Mouse (Mus musculus) heart, embryonic 10.5 days (tissue): ENCODE measurements at regions not wholly inside any gene's neighbourhood (a gene's known extent, or its start where the extent isn't known, plus 50 kb on each side); places are given as distances from the start of the nearest gene placed in this dataset.

ENCODE experiments used
- DNase-seq: peaks from one replicate; pipeline ENCODE4 v3.0.0-alpha.2; 2017; ENCODE audit warnings: low spot score
- H3K27ac ChIP-seq: fragments of 300-500 bp; sonication (generic); 2 replicates; pipeline ENCODE4 v1.5.1; 2016; ENCODE audit warnings: mild to moderate bottlenecking
- H3K27me3 ChIP-seq: fragments of 300-500 bp; sonication (generic); 2 replicates; pipeline ENCODE4 v1.6.1; 2016; ENCODE audit warnings: mild to moderate bottlenecking; ENCODE audit not compliant: poor library complexity, insufficient read depth, severe bottlenecking
- H3K36me3 ChIP-seq: fragments of 300-500 bp; sonication (generic); 2 replicates; pipeline ENCODE4 v1.6.1; 2016; ENCODE audit warnings: mild to moderate bottlenecking, moderate library complexity
- H3K4me1 ChIP-seq: fragments of 300-500 bp; sonication (generic); 2 replicates; pipeline ENCODE4 v1.6.1; 2016; ENCODE audit warnings: mild to moderate bottlenecking
- H3K4me3 ChIP-seq: fragments of 300-500 bp; sonication (generic); 2 replicates; pipeline ENCODE4 v1.5.1; 2016; ENCODE audit warnings: mild to moderate bottlenecking, moderate library complexity
- H3K9me3 ChIP-seq: fragments of 300-500 bp; sonication (generic); 2 replicates; pipeline ENCODE4 v1.6.1; 2016; ENCODE audit warnings: mild to moderate bottlenecking, moderate library complexity
- WGBS: fragments of 180-500 bp; shearing (Covaris S2); methylation state at CpG from one replicate; pipeline ENCODE4 v1.1.7; 2016; 5-methylcytosine and 5-hydroxymethylcytosine counted together

- H3K9me3 ChIP-seq, result no peaks in the 10 kb centered on the region
- H3K4me1 ChIP-seq, result no peaks in the 10 kb centered on the region
- DNase-seq, result no peak
- H3K27ac ChIP-seq, result no peak overlapping the region
- no peaks in the 10 kb centered on the region for H3K36me3 ChIP-seq
- H3K27me3 ChIP-seq, result no peaks in the 10 kb centered on the region
- WGBS, result 92% methylated on average over 12 of the region's 12 CpGs
- no peak overlapping the region for H3K4me3 ChIP-seq
Observed at GRCm38 (mm10) chr17:51362271-51362670, 183.1 kb upstream of the Tbc1d5 start.

- no peak for DNase-seq
- H3K4me3 ChIP-seq, result no peak overlapping the region
- H3K27ac ChIP-seq, result no peak overlapping the region
- H3K9me3 ChIP-seq, result no peaks in the 10 kb centered on the region
- no peaks in the 10 kb centered on the region for H3K27me3 ChIP-seq
- 59% methylated on average over 4 of the region's 4 CpGs for WGBS
- no peaks in the 10 kb centered on the region for H3K36me3 ChIP-seq
- no peaks in the 10 kb centered on the region for H3K4me1 ChIP-seq
Observed at GRCm38 (mm10) chr17:51358362-51358739, 179.2 kb upstream of the Tbc1d5 start.

GRCm38 (mm10) chr17:51357690-51358361 lies 178.7 kb upstream of the Tbc1d5 start:
- WGBS, result 73% methylated on average over 5 of the region's 5 CpGs
- H3K9me3 ChIP-seq, result no peaks in the 10 kb centered on the region
- DNase-seq, result no peak
- H3K4me1 ChIP-seq, result no peaks in the 10 kb centered on the region
- H3K36me3 ChIP-seq, result no peaks in the 10 kb centered on the region
- H3K27me3 ChIP-seq, result no peaks in the 10 kb centered on the region
- H3K27ac ChIP-seq, result no peak overlapping the region
- no peak overlapping the region for H3K4me3 ChIP-seq

- Histone ChIP-seq H3K4me3 (no peak overlapping the region), H3K9me3 (no peaks in the 10 kb centered on the region), H3K36me3 (no peaks in the 10 kb centered on the region), H3K27me3 (no peaks in the 10 kb centered on the region), H3K27ac (no peak overlapping the region), H3K4me1 (no peaks in the 10 kb centered on the region)
- no peak for DNase-seq
- 82% methylated on average over 8 of the region's 8 CpGs for whole genome bisulfite sequencing
Observed at GRCm38 (mm10) chr17:51356447-51356846, 177.3 kb upstream of the Tbc1d5 start.

- no peaks in the 10 kb centered on the region for H3K4me1 ChIP-seq
- no peak overlapping the region for H3K27ac ChIP-seq
- DNase-seq, result no peak
- no peaks in the 10 kb centered on the region for H3K27me3 ChIP-seq
- no peaks in the 10 kb centered on the region for H3K36me3 ChIP-seq
- WGBS, result 79% methylated on average over 7 of the region's 7 CpGs
- no peaks in the 10 kb centered on the region for H3K9me3 ChIP-seq
- no peak overlapping the region for H3K4me3 ChIP-seq
Observed at GRCm38 (mm10) chr17:51321868-51322267, 142.7 kb upstream of the Tbc1d5 start.

GRCm38 (mm10) chr17:51321025-51321424 lies 141.9 kb upstream of the Tbc1d5 start:
- no peak overlapping the region for H3K27ac ChIP-seq
- H3K9me3 ChIP-seq, result no peaks in the 10 kb centered on the region
- H3K4me3 ChIP-seq, result no peak overlapping the region
- WGBS, result 77% methylated on average over 5 of the region's 5 CpGs
- no peaks in the 10 kb centered on the region for H3K27me3 ChIP-seq
- no peaks in the 10 kb centered on the region for H3K4me1 ChIP-seq
- DNase-seq, result no peak
- H3K36me3 ChIP-seq, result no peaks in the 10 kb centered on the region

GRCm38 (mm10) chr17:51304964-51305363 lies 125.8 kb upstream of the Tbc1d5 start:
- WGBS, result 52% methylated on average over 14 of the region's 14 CpGs
- DNase-seq, result no peak
- H3K4me3 ChIP-seq, result no peak overlapping the region

GRCm38 (mm10) chr17:51290741-51291140 lies 111.6 kb upstream of the Tbc1d5 start:
- Histone ChIP-seq H3K4me3 (no peak overlapping the region), H3K4me1 (no peaks in the 10 kb centered on the region), H3K27ac (no peak overlapping the region), H3K27me3 (no peaks in the 10 kb centered on the region), H3K36me3 (no peaks in the 10 kb centered on the region), H3K9me3 (no peaks in the 10 kb centered on the region)
- WGBS, result 84% methylated on average over 1 of the region's 1 CpGs
- no peak for DNase-seq

More at GRCm38 (mm10) chr17:51304964-51305363, 125.8 kb upstream of the Tbc1d5 start:
- H3K9me3 ChIP-seq, result no peaks in the 10 kb centered on the region
- no peak overlapping the region for H3K27ac ChIP-seq
- no peaks in the 10 kb centered on the region for H3K36me3 ChIP-seq
- H3K27me3 ChIP-seq, result no peaks in the 10 kb centered on the region
- H3K4me1 ChIP-seq, result no peaks in the 10 kb centered on the region

- DNase-seq, result no peak
- Histone ChIP-seq H3K27me3 (no peaks in the 10 kb centered on the region), H3K36me3 (no peaks in the 10 kb centered on the region), H3K4me1 (no peaks in the 10 kb centered on the region), H3K9me3 (no peaks in the 10 kb centered on the region), H3K4me3 (no peak overlapping the region), H3K27ac (no peak overlapping the region)
- WGBS, result 76% methylated on average over 7 of the region's 7 CpGs
Observed at GRCm38 (mm10) chr17:51288751-51289150, 109.6 kb upstream of the Tbc1d5 start.

- Histone ChIP-seq H3K4me1 (no peaks in the 10 kb centered on the region), H3K27me3 (no peaks in the 10 kb centered on the region), H3K36me3 (no peaks in the 10 kb centered on the region), H3K27ac (no peak overlapping the region), H3K9me3 (no peaks in the 10 kb centered on the region), H3K4me3 (no peak overlapping the region)
- WGBS, result 82% methylated on average over 8 of the region's 8 CpGs
- DNase-seq, result no peak
Observed at GRCm38 (mm10) chr17:51287878-51288277, 108.7 kb upstream of the Tbc1d5 start.

GRCm38 (mm10) chr17:51285362-51285761 lies 106.2 kb upstream of the Tbc1d5 start:
- H3K9me3 ChIP-seq, result no peaks in the 10 kb centered on the region
- no peak overlapping the region for H3K27ac ChIP-seq
- no peak overlapping the region for H3K4me3 ChIP-seq
- H3K36me3 ChIP-seq, result no peaks in the 10 kb centered on the region
- no peaks in the 10 kb centered on the region for H3K27me3 ChIP-seq
- no peak for DNase-seq
- WGBS, result 77% methylated on average over 5 of the region's 5 CpGs
- H3K4me1 ChIP-seq, result no peaks in the 10 kb centered on the region

- Histone ChIP-seq H3K4me1 (no peaks in the 10 kb centered on the region), H3K27me3 (no peaks in the 10 kb centered on the region), H3K36me3 (no peaks in the 10 kb centered on the region), H3K9me3 (no peaks in the 10 kb centered on the region), H3K27ac (no peak overlapping the region), H3K4me3 (no peak overlapping the region)
- WGBS, result 79% methylated on average over 7 of the region's 7 CpGs
- DNase-seq, result no peak
Observed at GRCm38 (mm10) chr17:51278771-51279170, 99.6 kb upstream of the Tbc1d5 start.

GRCm38 (mm10) chr17:51278094-51278493 lies 98.9 kb upstream of the Tbc1d5 start:
- WGBS, result 67% methylated on average over 2 of the region's 2 CpGs
- Histone ChIP-seq H3K4me3 (no peak overlapping the region), H3K27ac (no peak overlapping the region), H3K27me3 (no peaks in the 10 kb centered on the region), H3K36me3 (no peaks in the 10 kb centered on the region), H3K9me3 (no peaks in the 10 kb centered on the region), H3K4me1 (no peaks in the 10 kb centered on the region)
- no peak for DNase-seq

- Histone ChIP-seq H3K36me3 (no peaks in the 10 kb centered on the region), H3K9me3 (no peaks in the 10 kb centered on the region)
- DNase-seq, result no peak
Observed at GRCm38 (mm10) chr17:51277161-51277560, 98.0 kb upstream of the Tbc1d5 start.

More at GRCm38 (mm10) chr17:51277161-51277560, 98.0 kb upstream of the Tbc1d5 start:
- no peaks in the 10 kb centered on the region for H3K4me1 ChIP-seq
- H3K27ac ChIP-seq, result no peak overlapping the region
- H3K4me3 ChIP-seq, result no peak overlapping the region
- no peaks in the 10 kb centered on the region for H3K27me3 ChIP-seq
